Mouse (Mus musculus) MEL (cell line): ENCODE results near the gene Trim16. TPM values are rescaled to one million over a fixed set of nuclear protein-coding genes. Genes with fewer than 3 reads are reported as not detected.

Experiments
- DNase-seq: peaks from one replicate; pipeline ENCODE4 v3.0.0; 2011; ENCODE audit warnings: low read depth, low spot score
- H3K27ac ChIP-seq: 2 replicates; pipeline ENCODE4 v1.5.1; 2012; ENCODE audit warnings: low read depth, mild to moderate bottlenecking, control low read depth, low read length, moderate library complexity; ENCODE audit not compliant: control insufficient read depth
- H3K27me3 ChIP-seq, 2 experiments: fragments of 150-350 bp in 1 of 2; sonication (generic) in 1 of 2; 2 replicates each; pipeline ENCODE4 v1.6.1; 2012; ENCODE audit warnings: low read length in 2 of 2, mild to moderate bottlenecking in 2 of 2, improper control_type of control experiment in 1 of 2, moderate library complexity in 1 of 2; ENCODE audit not compliant: insufficient read depth in 2 of 2, control insufficient read depth in 1 of 2
- H3K36me3 ChIP-seq, 2 experiments: 2 replicates each; pipeline ENCODE4 v1.6.1; 2012 to 2014; ENCODE audit warnings: low read length in 2 of 2, improper control_type of control experiment in 1 of 2, inconsistent platforms in 1 of 2, mild to moderate bottlenecking in 1 of 2; ENCODE audit not compliant: insufficient read depth in 2 of 2, control insufficient read depth in 1 of 2
- H3K4me1 ChIP-seq, 2 experiments: fragments of 150-350 bp in 1 of 2; sonication (generic) in 1 of 2; 2 replicates each; pipeline ENCODE4 v1.6.1; 2012; ENCODE audit warnings: low read length in 2 of 2, improper control_type of control experiment in 1 of 2, mild to moderate bottlenecking in 1 of 2; ENCODE audit not compliant: insufficient read depth in 2 of 2, control insufficient read depth in 1 of 2
- H3K4me3 ChIP-seq, 2 experiments: fragments of 150-350 bp in 1 of 2; sonication (generic) in 1 of 2; 2 replicates each; pipeline ENCODE4 v1.5.1; 2012; ENCODE audit warnings: low read depth in 2 of 2, low read length in 2 of 2, mild to moderate bottlenecking in 2 of 2, moderate library complexity in 2 of 2, control low read depth in 1 of 2, improper control_type of control experiment in 1 of 2; ENCODE audit not compliant: control insufficient read depth in 1 of 2, insufficient read depth in 1 of 2
- H3K79me2 ChIP-seq: 2 replicates; pipeline ENCODE4 v1.6.1; 2012; ENCODE audit warnings: mild to moderate bottlenecking, low read length, moderate library complexity; ENCODE audit not compliant: control insufficient read depth, poor library complexity, insufficient read depth
- H3K9ac ChIP-seq: 2 replicates; pipeline ENCODE4 v1.6.1; 2012; ENCODE audit warnings: low read depth, mild to moderate bottlenecking, control low read depth, low read length, moderate library complexity; ENCODE audit not compliant: control insufficient read depth, poor library complexity, severe bottlenecking
- H3K9me3 ChIP-seq: fragments of 150-350 bp; sonication (generic); replicated peaks from 2 replicates; pipeline ENCODE4 v1.6.1; 2012; ENCODE audit warnings: mild to moderate bottlenecking, low read length, improper control_type of control experiment, moderate library complexity; ENCODE audit not compliant: insufficient read depth
- BHLHE40 ChIP-seq: IDR thresholded peaks from 2 replicates; pipeline ENCODE4 v1.6.1; 2012; ENCODE audit warnings: low read depth, mild to moderate bottlenecking, inconsistent platforms, low read length, improper control_type of control experiment, borderline replicate concordance
- CHD1 ChIP-seq: IDR thresholded peaks from 2 replicates; pipeline ENCODE4 v1.6.1; 2012; ENCODE audit warnings: low read depth, mild to moderate bottlenecking, inconsistent platforms, low read length, improper control_type of control experiment
- E2F4 ChIP-seq: IDR thresholded peaks from 2 replicates; pipeline ENCODE4 v1.6.1; 2011; ENCODE audit warnings: low read depth, low read length, improper control_type of control experiment, borderline replicate concordance
- ELF1 ChIP-seq: IDR thresholded peaks from 2 replicates; pipeline ENCODE4 v1.6.1; 2014; ENCODE audit warnings: low read depth, mild to moderate bottlenecking, inconsistent platforms, low read length, improper control_type of control experiment, moderate library complexity
- EP300 ChIP-seq, 2 experiments: IDR thresholded peaks; 2 replicates each; pipeline ENCODE4 v1.6.1; 2011; ENCODE audit warnings: improper control_type of control experiment in 2 of 2, low read length in 2 of 2, low read depth in 1 of 2, mild to moderate bottlenecking in 1 of 2
- ETS1 ChIP-seq: IDR thresholded peaks from 2 replicates; pipeline ENCODE4 v1.6.1; 2012; ENCODE audit warnings: low read depth, mild to moderate bottlenecking, inconsistent platforms, low read length, improper control_type of control experiment, moderate library complexity
- HCFC1 ChIP-seq: IDR thresholded peaks from 2 replicates; pipeline ENCODE4 v1.6.1; 2012; ENCODE audit warnings: low read depth, mild to moderate bottlenecking, inconsistent platforms, low read length, improper control_type of control experiment, moderate library complexity
- JUND ChIP-seq: IDR thresholded peaks from 2 replicates; pipeline ENCODE4 v1.6.1; 2011; ENCODE audit warnings: low read depth, mild to moderate bottlenecking, improper control_type of control experiment, low read length
- MEF2A ChIP-seq: IDR thresholded peaks from 2 replicates; pipeline ENCODE4 v1.6.1; 2014; ENCODE audit warnings: low read depth, mild to moderate bottlenecking, inconsistent platforms, low read length, improper control_type of control experiment; ENCODE audit not compliant: poor library complexity, insufficient replicate concordance, severe bottlenecking; ENCODE audit errors: extremely low read depth
- MYC ChIP-seq: IDR thresholded peaks from 2 replicates; pipeline ENCODE4 v1.6.1; 2011; ENCODE audit warnings: low read depth, mild to moderate bottlenecking, low read length, improper control_type of control experiment, moderate library complexity
- NELFE ChIP-seq: IDR thresholded peaks from 2 replicates; pipeline ENCODE4 v1.6.1; 2011; ENCODE audit warnings: low read depth, low read length, improper control_type of control experiment
- POLR2A ChIP-seq, 2 experiments: IDR thresholded peaks; 2 replicates each; pipeline ENCODE4 v1.6.1; 2011 to 2012; ENCODE audit warnings: low read length in 2 of 2, mild to moderate bottlenecking in 2 of 2, control low read depth in 1 of 2, improper control_type of control experiment in 1 of 2, low read depth in 1 of 2, moderate library complexity in 1 of 2; ENCODE audit not compliant: control insufficient read depth in 1 of 2, insufficient read depth in 1 of 2, poor library complexity in 1 of 2
- POLR2AphosphoS2 ChIP-seq: IDR thresholded peaks from 2 replicates; pipeline ENCODE4 v1.6.1; 2011; ENCODE audit warnings: low read length, improper control_type of control experiment
- POLR2AphosphoS5 ChIP-seq: IDR thresholded peaks from 2 replicates; pipeline ENCODE4 v1.6.1; 2012; ENCODE audit warnings: low read depth, borderline replicate concordance, mild to moderate bottlenecking, inconsistent platforms, low read length, moderate library complexity, mixed read lengths
- RAD21 ChIP-seq: IDR thresholded peaks from 2 replicates; pipeline ENCODE4 v1.6.1; 2011; ENCODE audit warnings: mild to moderate bottlenecking, low read depth, low read length, improper control_type of control experiment
- SMC3 ChIP-seq: IDR thresholded peaks from 2 replicates; pipeline ENCODE4 v1.6.1; 2011; ENCODE audit warnings: low read depth, low read length, improper control_type of control experiment
- TAL1 ChIP-seq: IDR thresholded peaks from 2 replicates; pipeline ENCODE4 v1.6.1; 2012; ENCODE audit warnings: mild to moderate bottlenecking, inconsistent platforms, low read length, moderate library complexity, mixed read lengths
- TBP ChIP-seq: IDR thresholded peaks from 2 replicates; pipeline ENCODE4 v1.8.0; 2011; ENCODE audit warnings: low read depth, low read length, improper control_type of control experiment
- TCF12 ChIP-seq: IDR thresholded peaks from 2 replicates; pipeline ENCODE4 v1.6.1; 2014; ENCODE audit warnings: low read depth, mild to moderate bottlenecking, inconsistent platforms, low read length, improper control_type of control experiment, moderate library complexity
- UBTF ChIP-seq: IDR thresholded peaks from 2 replicates; pipeline ENCODE4 v1.6.1; 2012; ENCODE audit warnings: low read depth, mild to moderate bottlenecking, inconsistent platforms, low read length, improper control_type of control experiment, moderate library complexity, borderline replicate concordance; ENCODE audit not compliant: insufficient read depth
- USF1 ChIP-seq: IDR thresholded peaks from 2 replicates; pipeline ENCODE4 v1.6.1; 2014; ENCODE audit warnings: low read depth, mild to moderate bottlenecking, inconsistent platforms, low read length, improper control_type of control experiment, moderate library complexity
- ZNF384 ChIP-seq: IDR thresholded peaks from 2 replicates; pipeline ENCODE4 v1.6.1; 2012; ENCODE audit warnings: low read depth, mild to moderate bottlenecking, inconsistent platforms, low read length, improper control_type of control experiment
- polyA plus RNA-seq, 2 experiments: library from polyadenylated mRNA; stranded (reverse) in 1 of 2; unstranded in 1 of 2; fragments of >175 nt in 1 of 2; fragments of >200 nt in 1 of 2; gene quantifications; 2 replicates each; pipeline versions ENCODE4 v1.2.1 to v1.2.4; 2012; ENCODE audit warnings: low replicate concordance in 2 of 2, low read depth in 1 of 2; ENCODE audit not compliant: insufficient read length in 2 of 2, insufficient read depth in 1 of 2, missing spikeins in 1 of 2
- total RNA-seq: library from RNA; depleted of rRNA; stranded (reverse); fragments of 300-350 nt; gene quantifications from 2 replicates; pipeline ENCODE4 v1.2.3, GENCODE M21; 2012

Trim16 gene
- total and polyA plus RNA-seq, 3 experiments: 3.1 to 5.5 TPM; not detected in 1

- peak; percentile 92 for TF ChIP-seq MYC
- TF ChIP-seq TAL1: peak; percentile 14; the same call in 1 of the 2 replicates
- peak; percentile 78 for TF ChIP-seq TBP
- peak in 1 of 2 experiments; percentile 54; a peak in 1 of 4 replicates for TF ChIP-seq POLR2A (IDR thresholded peaks at IDR 0.05; ENCODE audit: control insufficient read depth in 1 of 2, insufficient read depth in 1 of 2, low read depth in 1 of 2, low read length in 2 of 2, poor library complexity in 1 of 2)
These were observed at the start of gene Trim16 (continued) for GRCm38 (mm10) chr11:62820059-62820541.

GRCm38 (mm10) chr11:62776510-62776909 lies 43.5 kb upstream of the Trim16 start:
- Histone ChIP-seq H3K79me2 (no peaks in the 10 kb centered on the region), H3K9ac (no peak overlapping the region), H3K36me3 (no peaks in the 10 kb centered on the region), H3K9me3 (no peaks in the 10 kb centered on the region), H3K4me3 (no peak overlapping the region), H3K27me3 (no peaks in the 10 kb centered on the region; a peak in 2 of 4 replicates), H3K4me1 (no peaks in the 10 kb centered on the region), H3K27ac (no peak overlapping the region)
- no peak for DNase-seq
- TF ChIP-seq JUND: no peak
- TF ChIP-seq POLR2AphosphoS5: no peak
- TF ChIP-seq HCFC1: no peak

GRCm38 (mm10) chr11:62788935-62789616 lies 31.0 kb upstream of the Trim16 start, which contains the start of gene Zfp286:
Zfp286 (minus strand) TSS chr11:62789462.
- Histone ChIP-seq H3K27me3 (no peaks in the 10 kb centered on the region; a peak in 1 of 4 replicates), H3K9me3 (no peaks in the 10 kb centered on the region), H3K4me1 (no peaks in the 10 kb centered on the region), H3K9ac (no peak within 1 kb of the TSS), H3K79me2 (no peaks in the 10 kb centered on the region), H3K36me3 (no peaks in the 10 kb centered on the region), H3K4me3 (no peak within 1 kb of the TSS), H3K27ac (no peak within 1 kb of the TSS)
- TF ChIP-seq JUND (no peak), ZNF384 (no peak), E2F4 (no peak)
- no peak for DNase-seq

GRCm38 (mm10) chr11:62789617-62789936 lies 30.5 kb upstream of the Trim16 start:
- no peaks in the 10 kb centered on the region for H3K79me2 ChIP-seq
- no peaks in the 10 kb centered on the region for H3K4me1 ChIP-seq
- no peak for TF ChIP-seq BHLHE40
- TF ChIP-seq ELF1: no peak
- no peak for TF ChIP-seq USF1
- no peak for TF ChIP-seq ETS1
- TF ChIP-seq SMC3: no peak
- TF ChIP-seq JUND: no peak
- no peak for TF ChIP-seq TBP
- no peak for TF ChIP-seq CHD1
- TF ChIP-seq TAL1: no peak
- TF ChIP-seq EP300 (IDR thresholded peaks at IDR 0.05; ENCODE audit: low read depth in 1 of 2, low read length in 2 of 2): no peak
- TF ChIP-seq TCF12: no peak
- no peak for TF ChIP-seq MEF2A
- no peak for TF ChIP-seq RAD21
- no peak for TF ChIP-seq MYC
- no peak for TF ChIP-seq POLR2AphosphoS2
- no peak for TF ChIP-seq POLR2AphosphoS5
- TF ChIP-seq UBTF: no peak
- TF ChIP-seq NELFE: no peak
- H3K4me3 ChIP-seq: no peak overlapping the region
- DNase-seq: no peak
- no peaks in the 10 kb centered on the region for H3K9me3 ChIP-seq
- H3K27ac ChIP-seq: no peak overlapping the region
- H3K27me3 ChIP-seq: no peaks in the 10 kb centered on the region; a peak in 1 of 4 replicates
- H3K36me3 ChIP-seq: no peaks in the 10 kb centered on the region
- H3K9ac ChIP-seq: no peak overlapping the region
